Mouse (Mus musculus) left cerebral cortex, postnatal 4 days (tissue): ENCODE data around the gene Rpl13a. TPM values are rescaled to one million over a fixed set of nuclear protein-coding genes. Genes with fewer than 3 reads are reported as not detected.
"Not testable (repeated sequence)": the region's sequence is repeated elsewhere in the genome, so short reads cannot be mapped to it uniquely, and the experiment has no call there.

Experiments used
- DNase-seq: peaks from one replicate; pipeline ENCODE4 v3.0.0-alpha.2; 2022
- intact Hi-C: fragments of 180-260 bp; cut with DNase I; formaldehyde crosslinking; loops from one replicate; pipeline ENCODE4 v1.15.1; 2025
- total RNA-seq, 2 experiments: library from RNA; stranded (reverse); gene quantifications; 2 replicates each; pipeline ENCODE4 v1.2.3; 2021

The Rpl13a gene
- total RNA-seq, 2 experiments from 2014 or later = 958 to 1,083 TPM

- DNase-seq = no peak
- intact Hi-C loops = no loop called here
Measured at GRCm38 (mm10) chr7:45121404-45121803, 7.2 kb downstream of the Rpl13a start.

- no peak for DNase-seq
- intact Hi-C loops = no loop called here
Measured at GRCm38 (mm10) chr7:45119780-45120709, 8.5 kb downstream of the Rpl13a start.

- no peak for DNase-seq
Measured at GRCm38 (mm10) chr7:45118336-45118735, 10.2 kb downstream of the Rpl13a start.

GRCm38 (mm10) chr7:45117566-45117965, 11.0 kb downstream of the Rpl13a start:
- intact Hi-C loops = no loop called here
- DNase-seq = no peak

More at GRCm38 (mm10) chr7:45118336-45118735, 10.2 kb downstream of the Rpl13a start:
- intact Hi-C loops = no loop called here

GRCm38 (mm10) chr7:45113476-45113875, 15.1 kb downstream of the Rpl13a start:
- DNase-seq = no peak
- intact Hi-C loops = no loop called here

GRCm38 (mm10) chr7:45112529-45112928, 16.0 kb downstream of the Rpl13a start:
- intact Hi-C loops = no loop called here
- no peak for DNase-seq

GRCm38 (mm10) chr7:45111940-45112339, 16.6 kb downstream of the Rpl13a start:
- intact Hi-C loops = no loop called here
- no peak for DNase-seq

- intact Hi-C loops, DNase-seq: not testable (repeated sequence)
Measured at GRCm38 (mm10) chr7:45110089-45110488, 18.5 kb downstream of the Rpl13a start.

- intact Hi-C loops = no loop called here
Measured at GRCm38 (mm10) chr7:45107052-45107645, 21.4 kb downstream of the Rpl13a start.

GRCm38 (mm10) chr7:45106441-45106840, 22.1 kb downstream of the Rpl13a start:
- no peak for DNase-seq
- intact Hi-C loops = no loop called here

More at GRCm38 (mm10) chr7:45107052-45107645, 21.4 kb downstream of the Rpl13a start:
- DNase-seq = no peak

- no peak for DNase-seq
- intact Hi-C loops = no loop called here
Measured at GRCm38 (mm10) chr7:45105491-45105890, 23.1 kb downstream of the Rpl13a start.

GRCm38 (mm10) chr7:45104941-45105340, 23.6 kb downstream of the Rpl13a start:
- DNase-seq = no peak
- intact Hi-C loops = no loop called here

- DNase-seq = peak; percentile 75
- intact Hi-C loops = no loop called here
Measured at GRCm38 (mm10) chr7:45103652-45104180, 24.8 kb downstream of the Rpl13a start, which contains the start of gene Fcgrt. TSS of gene Fcgrt (minus strand) at chr7:45103851.

GRCm38 (mm10) chr7:45102940-45103585, 25.5 kb downstream of the Rpl13a start:
- intact Hi-C loops = no loop called here
- DNase-seq = no peak

GRCm38 (mm10) chr7:45102441-45102840, 26.1 kb downstream of the Rpl13a start:
- DNase-seq = no peak
- intact Hi-C loops = no loop called here

- intact Hi-C loops = no loop called here
- no peak for DNase-seq
Measured at GRCm38 (mm10) chr7:45100046-45100445, 28.5 kb downstream of the Rpl13a start.

- DNase-seq = no peak
- intact Hi-C loops = no loop called here
Measured at GRCm38 (mm10) chr7:45098541-45099240, 29.9 kb downstream of the Rpl13a start.

GRCm38 (mm10) chr7:45097479-45097878, 31.1 kb downstream of the Rpl13a start:
- intact Hi-C loops = no loop called here
- no peak for DNase-seq

GRCm38 (mm10) chr7:45095965-45096364, 32.6 kb downstream of the Rpl13a start:
- intact Hi-C loops, DNase-seq: not testable (repeated sequence)

- intact Hi-C loops = no loop called here
- no peak for DNase-seq
Measured at GRCm38 (mm10) chr7:45095367-45095766, 33.2 kb downstream of the Rpl13a start.
